Mouse (Mus musculus): ENCODE results near the gene Nck1.

The Nck1 gene

DNA sequence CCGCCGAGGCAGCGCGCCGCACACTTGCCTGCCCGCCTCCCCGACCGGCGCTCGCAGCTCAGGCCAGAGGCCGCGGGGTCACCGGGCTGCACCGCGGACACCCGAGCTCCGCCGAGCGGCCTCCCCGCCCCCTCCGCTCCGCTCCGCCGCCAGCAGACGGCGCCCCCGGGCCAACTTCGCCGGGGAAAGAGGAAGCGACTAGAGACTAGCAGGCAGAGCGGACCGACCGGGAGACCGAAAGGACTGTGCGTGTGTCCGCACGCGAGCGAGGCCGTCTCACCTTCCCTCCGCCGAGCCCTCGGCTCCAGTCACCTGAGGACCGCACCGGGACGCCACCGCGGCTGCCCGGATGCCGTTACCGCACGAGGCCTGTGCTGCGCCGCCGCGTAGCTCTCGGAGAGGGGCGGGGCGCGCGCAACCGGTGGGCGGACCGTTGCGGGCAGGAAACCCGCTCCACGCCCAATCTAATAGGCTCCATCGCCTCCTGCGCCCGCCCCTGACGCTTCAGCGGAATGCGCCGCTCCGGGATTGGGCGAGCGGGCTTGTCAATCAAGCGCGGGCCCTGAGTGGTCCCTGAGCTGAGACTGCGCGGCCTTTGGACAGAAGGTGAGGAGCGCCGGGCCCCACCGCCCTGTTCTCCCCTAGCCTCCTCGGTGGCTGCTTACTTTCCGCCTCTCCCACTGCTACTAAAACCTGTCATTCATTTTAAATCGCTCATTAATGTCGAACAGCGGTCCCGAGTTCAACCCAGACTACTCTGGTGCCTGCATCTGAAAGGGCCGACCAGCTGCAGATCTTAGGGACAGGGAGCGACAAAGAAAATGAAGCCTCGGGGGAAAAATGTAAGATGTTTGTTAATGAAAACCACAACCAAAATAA lies at the start of gene Nck1:
Gene Nck1 (minus strand): TSS at position 420 of the 879 bp plus-strand sequence.
- DNase-seq (ENCODE audit: low read depth in 1 of 2, low spot score in 2 of 2), result peak; percentile 93 to 96

DNA sequence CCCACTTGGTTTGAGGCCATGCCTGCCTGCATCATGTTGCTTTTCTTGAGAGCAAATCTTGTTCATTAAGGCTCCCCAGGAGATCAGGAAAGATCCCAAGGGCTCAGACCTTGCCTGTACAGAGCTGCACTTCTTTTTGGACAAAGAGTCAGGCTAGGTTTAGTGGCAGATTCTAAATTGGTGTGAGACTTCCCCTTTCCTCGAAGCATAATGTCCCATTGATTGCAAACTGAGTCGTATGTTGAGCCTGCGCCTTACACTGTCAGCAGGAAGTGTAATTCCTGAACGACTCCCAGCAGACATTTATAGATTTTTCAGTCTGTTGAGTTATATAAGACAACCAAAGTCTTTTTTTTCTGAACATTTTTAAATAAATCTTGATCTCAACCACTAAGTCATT lies 44.5 kb upstream of the Nck1 start:
- DNase-seq (ENCODE audit: low read depth in 1 of 2, low spot score in 2 of 2), result no peak

DNA sequence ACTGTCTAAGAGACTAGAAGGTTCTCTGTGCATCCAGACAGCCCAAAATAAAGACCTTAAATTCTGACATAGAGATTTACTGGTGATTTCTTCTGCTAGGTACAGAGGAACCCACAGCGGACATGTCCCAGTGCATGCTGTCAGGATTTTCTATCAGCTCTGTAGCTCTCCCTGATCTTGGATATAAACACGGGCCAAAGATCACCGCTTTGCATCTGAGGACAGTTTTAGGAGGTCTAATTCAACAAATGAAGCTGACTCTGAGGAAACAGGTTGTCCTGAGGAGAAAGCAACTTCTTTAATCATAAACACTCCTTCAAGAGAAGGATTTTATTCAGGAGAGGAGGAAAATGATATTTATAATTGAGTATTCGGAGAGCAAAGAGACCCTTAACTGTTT lies 38.1 kb upstream of the Nck1 start:
- no peak for DNase-seq (ENCODE audit: low read depth in 1 of 2, low spot score in 2 of 2)

DNA sequence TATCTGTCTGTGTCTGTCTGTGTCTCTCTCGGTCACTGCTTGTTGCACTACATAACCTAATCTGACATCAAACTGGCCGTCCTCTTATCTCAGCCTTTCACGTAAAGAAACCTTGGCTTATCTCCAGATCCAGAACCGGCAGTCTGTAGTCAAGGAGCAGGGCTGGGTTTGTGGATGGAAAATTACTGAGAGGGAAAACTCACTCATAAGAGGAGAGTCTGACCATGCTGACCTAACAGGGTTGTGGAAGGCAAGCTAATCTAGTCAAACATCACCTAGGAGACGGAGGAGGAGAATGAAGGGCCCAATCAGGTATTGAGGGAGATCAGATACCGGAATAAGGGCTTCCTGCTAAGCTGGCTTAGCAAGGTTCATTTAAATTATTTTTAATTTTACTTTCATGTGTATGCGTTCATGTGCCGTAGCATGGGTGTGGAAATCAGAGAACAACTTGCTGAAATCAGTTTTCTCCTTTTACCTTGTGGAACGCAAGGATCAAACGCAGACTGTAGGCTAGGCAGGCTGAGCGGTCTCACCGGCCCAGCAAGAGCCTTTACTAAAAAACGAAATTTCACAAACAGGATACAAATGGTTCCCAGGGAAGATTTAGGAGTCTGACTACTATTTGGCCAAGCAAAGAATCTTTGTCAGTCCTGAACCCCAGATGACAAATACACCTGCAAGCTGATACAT lies 37.1 kb upstream of the Nck1 start:
- DNase-seq (ENCODE audit: low read depth in 1 of 2, low spot score in 2 of 2), result no peak

DNA sequence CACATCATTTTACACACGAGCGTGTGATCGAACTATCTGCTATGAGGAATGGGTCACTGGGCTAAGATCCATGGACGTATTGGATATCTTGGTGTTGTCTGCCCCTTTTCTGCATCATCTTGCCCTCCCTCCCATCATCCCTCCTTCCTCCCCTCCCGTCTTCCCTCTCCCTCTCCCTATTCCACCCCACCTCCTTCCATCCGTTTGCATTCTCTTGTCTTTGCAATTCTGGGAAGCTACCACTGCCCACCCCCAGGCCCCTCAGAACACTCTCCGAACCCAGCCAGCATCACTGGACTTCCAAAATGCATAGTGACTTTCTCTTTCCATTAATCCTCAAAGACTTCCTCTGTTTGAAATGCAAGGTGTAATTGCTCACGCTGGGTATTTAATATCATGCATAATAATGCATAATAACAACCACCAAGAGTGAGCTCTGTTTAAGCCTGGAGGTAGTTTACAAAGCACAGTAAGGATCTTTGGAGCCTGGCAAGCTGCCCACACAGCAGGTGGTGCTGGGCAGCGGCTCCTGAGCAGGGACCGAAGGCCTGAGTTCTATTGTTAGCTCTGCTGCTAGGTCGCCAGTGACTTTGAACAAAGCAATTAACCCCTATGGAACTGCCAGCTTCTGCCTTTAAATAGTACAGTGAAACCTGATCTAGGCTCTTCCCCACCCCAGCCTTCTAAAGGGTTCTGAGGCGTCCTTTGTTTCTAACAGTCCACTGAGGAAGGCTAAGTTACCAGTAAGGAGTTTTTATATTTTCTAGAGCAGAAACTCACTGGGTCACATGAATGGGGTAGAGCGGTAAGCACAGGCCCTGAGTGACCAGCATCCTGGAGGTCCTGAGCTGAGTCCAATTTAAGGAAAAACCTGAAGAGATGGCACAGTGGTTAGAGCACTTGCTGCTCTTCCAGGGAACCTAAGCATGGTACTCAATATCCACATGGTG lies 35.9 kb upstream of the Nck1 start:
- no peak for DNase-seq (ENCODE audit: low read depth in 1 of 2, low spot score in 2 of 2)

DNA sequence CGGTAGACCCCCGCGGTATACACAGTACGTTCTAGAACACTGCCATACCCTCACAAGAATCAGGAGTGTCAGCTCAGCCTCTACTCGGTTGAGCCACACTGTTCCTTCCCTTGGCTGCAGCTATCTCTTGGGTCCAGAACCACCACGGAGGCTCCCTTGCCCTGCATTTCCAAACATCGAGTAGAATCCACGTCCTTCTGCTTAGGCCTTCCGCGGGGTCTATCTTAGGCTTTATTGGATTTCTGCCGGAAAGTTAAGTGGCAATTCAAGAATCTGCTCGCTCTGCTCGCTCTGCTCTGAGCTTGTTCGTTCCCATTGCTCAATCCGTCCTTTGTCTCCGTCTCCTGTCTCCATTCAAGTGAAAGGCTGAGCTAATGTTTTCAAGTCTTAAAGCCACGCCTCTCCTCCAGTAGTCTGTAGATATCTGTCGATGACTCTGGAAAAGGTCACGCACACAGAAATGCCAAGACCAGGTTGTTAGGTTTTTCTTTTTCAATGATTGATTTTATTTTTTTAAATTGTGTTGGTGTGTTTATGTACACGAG lies 34.3 kb upstream of the Nck1 start:
- DNase-seq (ENCODE audit: low read depth in 1 of 2, low spot score in 2 of 2), result no peak

DNA sequence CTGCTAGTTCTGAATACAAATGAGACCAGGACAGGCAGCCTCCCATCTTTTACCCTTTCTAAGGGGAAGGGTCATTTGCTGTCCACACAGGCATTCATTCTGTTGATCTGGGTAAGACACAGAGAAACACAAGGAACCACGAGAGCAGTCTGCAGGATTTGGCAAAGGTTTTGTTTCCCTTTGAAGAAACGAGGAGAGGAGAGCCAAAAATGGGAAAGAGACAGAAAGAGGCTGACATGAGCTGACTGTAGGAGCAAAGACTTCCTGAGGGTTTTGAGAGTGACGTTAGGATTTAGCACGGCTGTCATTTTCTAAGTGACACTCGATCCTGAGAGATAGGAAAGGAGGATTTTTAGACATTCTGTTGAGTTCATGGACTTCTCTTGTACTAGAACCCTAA lies 28.0 kb upstream of the Nck1 start:
- DNase-seq (ENCODE audit: low read depth in 1 of 2, low spot score in 2 of 2), result no peak

DNA sequence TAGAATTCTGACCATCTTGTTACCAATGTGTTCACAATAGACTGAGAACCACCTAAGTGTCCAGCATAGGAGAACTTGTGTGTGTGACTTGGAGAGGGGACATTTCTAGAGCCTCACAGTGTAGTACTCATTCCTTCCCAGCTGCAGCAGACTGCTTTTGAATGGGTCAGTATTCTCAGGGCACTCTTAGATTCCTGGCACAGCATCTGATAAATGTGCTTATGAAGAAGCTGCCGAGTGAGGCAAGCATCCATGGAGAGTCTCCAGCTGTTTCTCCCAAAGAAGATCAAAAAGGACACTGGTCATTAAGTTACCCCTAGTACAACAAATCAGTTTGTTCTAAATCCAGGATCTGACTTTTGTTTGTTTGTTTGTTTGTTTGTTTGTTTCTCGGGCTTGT lies 27.4 kb upstream of the Nck1 start:
- DNase-seq (ENCODE audit: low read depth in 1 of 2, low spot score in 2 of 2), result no peak

DNA sequence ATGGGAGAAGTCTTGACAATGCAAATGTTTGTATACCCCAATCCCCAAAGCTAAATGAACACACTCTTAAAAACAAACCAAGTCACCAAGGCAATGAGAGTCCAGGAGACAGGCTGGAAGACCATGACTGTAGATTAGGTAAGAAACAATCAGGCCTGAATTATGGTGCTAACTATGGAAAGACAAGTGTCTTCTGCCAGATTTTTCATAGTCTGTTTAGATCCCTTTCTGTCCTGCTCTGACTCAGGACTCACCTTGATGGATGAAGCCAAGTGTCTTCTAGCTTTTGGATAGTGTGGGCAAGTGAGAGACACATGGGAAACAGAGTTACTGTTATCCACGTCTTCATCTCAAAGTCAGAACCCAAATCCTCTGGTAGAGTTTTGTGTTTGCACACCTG lies 25.6 kb upstream of the Nck1 start:
- DNase-seq (ENCODE audit: low read depth in 1 of 2, low spot score in 2 of 2), result no peak

DNA sequence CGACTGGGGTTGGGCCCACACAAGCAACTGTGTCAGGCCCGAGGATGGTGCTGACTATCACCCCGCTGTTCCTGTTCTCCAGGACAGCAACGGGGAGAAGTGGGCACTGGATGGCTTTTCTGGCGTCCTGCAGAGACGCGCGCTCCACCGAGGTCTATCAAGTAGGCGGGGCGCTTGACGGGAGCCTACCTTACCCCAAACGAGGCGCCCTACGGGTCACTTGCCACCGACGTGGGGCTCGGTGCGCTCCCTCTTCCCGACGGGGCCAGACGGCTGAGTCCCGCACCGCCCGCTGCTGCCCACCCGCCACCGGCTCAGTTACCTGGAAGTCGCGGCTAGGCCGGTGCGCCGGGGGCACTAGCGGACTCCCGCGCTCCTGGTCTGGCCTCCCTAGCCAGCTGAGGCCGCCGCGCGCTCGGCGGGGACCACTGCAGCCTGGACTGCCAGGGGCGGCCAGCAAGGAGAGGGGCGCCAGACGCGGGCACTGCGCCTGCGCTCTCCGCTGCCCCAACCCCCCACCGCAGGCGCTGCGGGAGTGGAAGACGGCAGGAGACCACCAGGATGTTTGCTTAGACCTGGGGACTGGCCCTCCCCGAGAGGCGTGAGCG lies 24.8 kb upstream of the Nck1 start, which contains the start of gene Slc35g2:
Gene Slc35g2 (minus strand): TSS at position 465 of the 608 bp plus-strand sequence.
- DNase-seq (ENCODE audit: low read depth in 1 of 2, low spot score in 2 of 2), result no peak

DNA sequence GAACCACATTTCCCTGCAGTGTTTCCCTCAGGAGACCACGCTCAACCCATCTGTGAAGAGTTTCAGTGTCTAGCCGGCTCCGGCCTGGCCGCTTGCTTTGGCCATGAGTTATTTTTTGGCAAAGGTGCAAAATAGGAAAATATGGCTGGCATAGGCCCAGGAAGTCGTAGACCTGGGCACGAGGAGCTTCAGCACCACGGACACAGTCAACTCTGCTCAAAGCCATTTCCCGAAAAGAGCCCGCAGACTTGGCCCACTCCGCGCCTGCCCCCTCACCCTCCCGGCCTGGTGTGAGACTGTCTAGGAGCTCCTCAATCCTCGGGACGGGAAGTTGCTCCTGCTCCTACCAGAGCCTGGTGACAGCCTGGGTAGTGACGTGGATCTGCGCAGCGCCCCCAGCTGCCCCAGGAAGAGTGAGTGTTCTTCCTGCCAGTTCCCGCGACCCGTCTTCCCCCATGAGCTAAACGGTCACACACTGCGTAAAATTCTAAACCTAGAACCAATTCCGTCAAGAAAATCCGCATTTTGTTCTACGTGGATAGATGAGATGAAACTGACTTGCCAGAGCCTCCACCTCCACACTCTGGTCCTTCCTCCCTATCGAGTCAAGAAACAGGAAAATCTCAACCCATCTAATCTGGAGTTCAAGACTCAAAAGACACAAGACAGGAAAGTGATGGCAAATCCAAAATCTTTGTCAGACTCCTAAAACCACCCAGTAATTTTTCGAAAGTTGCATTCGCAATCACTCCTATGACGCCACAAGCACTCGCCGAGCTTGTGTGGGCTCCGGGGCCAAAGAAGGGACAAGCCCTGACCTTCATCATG lies 24.1 kb upstream of the Nck1 start:
- no peak for DNase-seq (ENCODE audit: low read depth in 1 of 2, low spot score in 2 of 2)

DNA sequence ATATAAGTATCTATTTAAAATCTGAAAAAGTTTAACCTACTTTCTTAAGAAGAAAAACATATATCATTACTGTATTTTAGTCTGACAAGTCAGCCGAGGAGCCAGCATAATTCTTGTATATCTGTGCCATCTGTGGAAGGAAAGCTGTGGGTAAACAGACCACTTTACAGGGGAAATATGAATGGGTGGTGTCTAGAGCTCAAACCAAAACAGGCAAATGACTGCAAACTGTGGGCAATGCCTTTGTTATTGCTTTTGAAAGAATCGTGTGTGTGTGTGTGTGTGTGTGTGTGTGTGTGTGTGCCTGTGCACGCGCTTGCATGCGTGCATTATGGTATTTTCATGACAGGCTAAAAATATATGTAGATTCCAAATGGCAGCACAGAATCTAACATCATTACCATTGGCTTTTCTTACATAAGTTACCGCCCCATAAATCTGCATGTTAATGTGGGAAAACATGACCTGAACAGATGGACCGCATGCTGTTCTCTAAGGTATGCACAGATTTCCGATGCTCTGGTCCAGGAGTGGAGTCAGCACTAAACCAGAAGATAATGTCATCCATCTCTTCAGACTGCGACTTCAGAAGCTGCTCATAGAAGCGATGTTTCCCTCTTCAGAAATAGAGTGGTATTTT lies 14.4 kb upstream of the Nck1 start:
- no peak for DNase-seq (ENCODE audit: low read depth in 1 of 2, low spot score in 2 of 2)

DNA sequence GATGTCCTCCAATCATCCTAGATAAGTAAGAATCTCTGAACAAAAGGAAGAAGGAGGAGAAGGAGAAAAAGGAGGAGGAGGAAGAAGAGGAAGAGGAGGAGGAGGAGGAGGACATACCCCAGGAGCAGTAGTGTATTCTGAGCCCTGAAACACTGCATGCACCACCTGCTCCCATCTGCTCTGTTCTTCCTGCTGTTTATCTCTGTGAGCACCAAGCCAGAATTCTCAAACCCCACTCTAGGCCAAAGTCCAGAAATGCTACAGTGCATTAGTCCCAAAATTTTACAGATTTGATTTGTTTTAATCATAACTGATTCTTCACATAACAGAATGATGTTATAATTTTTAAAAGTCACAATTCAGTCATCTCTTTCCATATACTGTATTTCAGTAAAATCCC lies 13.1 kb upstream of the Nck1 start:
- DNase-seq (ENCODE audit: low read depth in 1 of 2, low spot score in 2 of 2), result no peak

DNA sequence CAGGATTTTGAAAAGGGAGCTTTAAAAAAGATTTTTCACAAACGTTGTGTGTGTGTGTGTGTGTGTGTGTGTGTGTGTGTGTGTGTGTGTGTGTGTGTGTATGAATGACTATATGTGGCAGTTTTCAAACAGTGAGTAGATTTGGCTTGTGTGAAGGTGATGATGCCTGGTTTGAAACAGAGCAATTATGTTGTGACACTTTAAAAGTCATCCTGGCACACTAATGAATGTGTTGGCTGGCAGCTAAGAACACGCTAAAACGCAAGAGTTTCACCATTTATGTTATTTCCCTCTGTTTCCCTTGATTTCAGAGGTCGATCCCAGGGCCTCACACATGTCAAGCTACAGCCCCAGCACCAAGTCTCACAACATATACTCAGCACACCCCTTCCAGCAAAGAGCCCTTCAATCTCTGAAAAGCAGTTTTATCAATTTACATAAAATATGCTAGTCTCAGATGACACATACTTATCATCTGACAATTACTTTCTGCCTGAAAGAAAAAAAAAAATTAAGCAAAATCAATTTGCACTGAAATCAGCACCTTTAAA lies 12.2 kb upstream of the Nck1 start:
- DNase-seq (ENCODE audit: low read depth in 1 of 2, low spot score in 2 of 2), result no peak

DNA sequence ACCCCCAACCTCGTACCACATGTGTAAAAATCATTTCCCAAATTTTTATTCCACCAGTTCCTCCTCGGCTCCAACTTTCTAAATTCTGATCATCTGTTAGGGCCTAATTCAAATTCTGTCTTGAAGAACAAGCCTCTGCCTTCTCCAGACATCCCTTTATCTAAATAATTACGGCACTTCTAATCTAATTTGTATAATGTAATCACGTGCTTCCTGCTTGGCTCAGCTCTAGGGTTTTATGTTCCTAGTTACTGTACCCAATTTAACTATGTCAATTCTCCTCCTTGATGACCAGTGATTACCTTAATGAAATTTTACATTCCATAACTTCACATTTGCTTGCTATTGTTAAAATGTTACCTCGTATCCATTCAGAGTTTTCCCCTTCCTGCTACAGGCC lies 9.8 kb upstream of the Nck1 start:
- DNase-seq (ENCODE audit: low read depth in 1 of 2, low spot score in 2 of 2), result no peak

DNA sequence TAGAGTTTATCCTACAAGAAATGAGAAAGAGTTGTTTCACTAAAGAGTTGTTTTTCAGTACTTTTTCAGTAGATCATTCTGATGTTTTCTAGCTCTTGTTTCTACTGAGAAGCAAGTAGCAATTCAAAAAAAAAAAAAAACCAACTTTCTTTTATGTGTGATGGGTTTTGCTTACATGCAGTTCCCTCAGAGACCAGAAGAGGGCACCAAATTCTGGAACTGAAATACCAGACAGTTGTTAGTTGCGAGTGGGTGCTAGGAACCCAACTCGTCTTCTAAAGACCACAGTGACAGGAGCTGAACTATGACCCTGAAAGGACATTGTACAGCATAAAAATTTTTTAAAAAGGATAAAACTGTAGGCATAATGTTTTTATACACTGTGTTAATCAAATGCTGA lies 2.4 kb upstream of the Nck1 start:
- peak in 1 of 2 experiments; percentile 8 for DNase-seq (ENCODE audit: low read depth in 1 of 2, low spot score in 2 of 2)

DNA sequence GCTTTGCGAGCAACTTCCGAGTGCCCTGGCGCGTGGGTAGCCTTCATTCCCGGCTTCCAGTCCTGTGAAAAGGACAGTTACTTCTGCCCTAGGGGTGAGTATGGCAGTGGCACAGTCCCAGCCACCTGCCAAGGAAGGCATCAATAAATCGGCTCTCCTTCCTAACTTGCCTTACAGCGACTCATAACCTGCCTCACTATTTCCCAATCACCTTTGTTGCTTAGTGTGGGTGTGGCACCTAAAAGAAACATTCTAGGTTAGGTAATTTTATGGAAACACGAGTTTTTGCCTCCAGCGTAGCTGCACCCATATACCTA lies 618 bp upstream of the Nck1 start:
- no peak for DNase-seq (ENCODE audit: low read depth in 1 of 2, low spot score in 2 of 2)

DNA sequence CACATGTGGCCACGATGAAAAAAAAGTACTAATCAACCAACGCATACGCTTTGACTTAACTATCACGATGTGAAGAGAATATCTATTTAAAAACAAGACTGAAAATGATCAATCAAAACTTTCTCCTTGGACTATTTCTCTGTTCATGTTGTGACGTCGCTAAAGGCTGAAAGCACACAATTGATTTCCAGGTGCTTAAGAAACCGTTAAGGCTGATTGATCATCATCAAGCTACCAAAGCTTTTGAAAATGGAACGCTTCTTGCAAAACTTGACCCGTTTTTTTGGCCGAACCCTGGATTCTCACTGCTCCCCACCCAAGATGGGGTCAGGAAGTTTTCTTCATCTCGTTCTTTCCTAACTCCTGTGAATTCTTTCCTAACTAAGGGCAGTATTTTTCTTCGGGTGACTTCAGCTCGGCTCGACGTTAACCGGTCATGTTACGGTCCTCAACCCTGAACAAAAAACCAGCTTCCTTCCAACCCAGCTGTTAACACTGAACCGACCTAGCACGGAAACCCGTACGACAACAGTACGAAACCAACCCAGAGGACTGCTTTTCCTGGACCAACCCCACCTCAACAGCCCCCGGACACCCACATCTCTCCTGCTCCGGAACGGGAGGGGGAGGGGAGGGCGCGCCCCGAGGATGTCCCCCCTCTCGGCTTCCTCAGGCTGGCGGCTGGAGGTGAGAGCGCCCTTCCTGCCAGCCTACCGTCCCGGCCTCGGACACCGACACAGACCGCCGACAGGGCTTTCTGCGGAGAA lies 803 bp downstream of the Nck1 start:
- no peak for DNase-seq (ENCODE audit: low read depth in 1 of 2, low spot score in 2 of 2)

Measured in monocyte, adult 2 months (primary cell).